Mouse (Mus musculus) left cerebral cortex, adult 9 months (tissue): ENCODE results near the gene Sgcd.

Source experiments
- DNase-seq, 2 experiments: peaks; one replicate each; pipeline ENCODE4 v3.0.0; 2022; ENCODE audit warnings: low spot score in 2 of 2

Gene Sgcd

DNA sequence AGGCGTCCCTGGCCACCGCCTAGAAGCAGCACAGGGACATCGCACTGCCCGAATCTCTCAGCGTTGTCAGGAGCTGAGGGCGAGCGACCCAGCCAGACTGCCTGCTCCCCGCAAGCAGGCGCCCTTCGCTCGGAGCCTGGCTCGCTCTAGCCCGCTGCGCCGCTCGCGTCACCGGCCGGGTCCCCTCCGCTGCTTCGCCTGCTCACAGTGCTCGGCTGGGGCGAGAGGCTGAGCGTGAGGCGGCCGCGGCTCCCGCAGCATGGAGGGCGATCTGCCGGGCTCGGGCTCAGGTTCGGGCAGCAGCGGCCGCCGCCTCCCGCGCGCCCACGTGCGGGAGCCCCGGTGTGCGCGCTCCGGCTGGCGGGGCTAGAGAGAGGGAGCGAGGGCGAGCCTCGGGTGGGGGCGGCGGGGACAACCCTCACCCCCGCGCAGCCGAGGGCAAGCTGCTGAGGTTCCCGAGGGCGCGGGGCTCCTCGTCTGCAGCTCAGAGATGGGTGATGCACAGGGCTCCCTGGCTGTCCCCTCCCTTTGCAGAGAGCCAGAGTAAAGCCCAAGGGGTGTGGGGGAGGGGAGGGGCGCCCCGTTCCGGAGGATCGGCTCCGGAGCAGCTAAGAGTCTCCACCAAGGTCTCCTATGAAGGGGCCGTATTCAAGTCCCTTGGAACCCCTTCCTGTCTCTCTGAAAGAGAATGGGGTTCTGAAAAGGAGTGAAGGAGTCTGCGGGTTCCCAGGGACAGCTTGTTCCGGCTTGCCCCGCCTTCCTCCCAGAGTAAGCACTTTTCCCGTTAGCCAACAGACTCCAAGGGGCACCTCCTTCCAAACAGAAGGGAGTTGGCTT is at the start of gene Sgcd:
TSS of gene Sgcd (minus strand) at position 273 of the 837 bp plus-strand sequence.
- peak in 1 of 2 experiments; percentile 42 for DNase-seq

DNA sequence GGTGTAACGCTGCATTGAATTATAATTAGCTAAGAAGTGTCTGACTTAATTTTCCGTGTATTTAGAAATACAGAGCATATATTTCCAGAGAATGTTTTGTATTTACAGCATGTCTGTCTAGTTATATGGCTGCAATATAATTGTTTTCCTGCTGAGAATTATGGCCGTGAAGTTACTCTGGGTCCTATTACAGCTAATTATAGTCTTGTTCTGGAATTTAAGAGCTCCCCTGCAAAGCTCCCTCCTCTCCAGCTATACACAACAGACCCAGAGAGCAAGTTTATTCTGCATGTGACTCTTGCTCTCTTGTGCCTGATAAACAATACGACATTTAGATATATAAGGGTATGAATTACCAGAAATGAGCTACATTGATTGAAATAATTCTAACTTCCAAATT is 49.3 kb upstream of the Sgcd start:
- no peak for DNase-seq

DNA sequence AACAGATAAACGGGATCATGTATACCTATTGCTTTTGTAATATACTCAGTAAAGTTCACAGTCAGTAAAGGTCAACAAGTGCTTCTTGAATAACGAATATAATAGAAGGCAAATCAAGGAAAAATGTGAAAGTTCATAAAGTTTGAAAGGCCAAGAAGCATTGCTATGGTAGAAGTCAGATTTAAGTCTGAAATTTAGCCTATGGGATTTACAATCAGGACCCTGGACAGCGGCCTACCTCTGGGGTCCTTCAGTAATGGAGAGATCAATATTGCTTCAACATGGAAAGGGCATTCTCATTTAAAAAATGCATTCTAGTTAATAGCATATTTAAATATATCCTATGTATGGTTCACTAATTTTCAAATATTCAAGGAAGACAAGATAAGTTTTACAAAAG is 24.1 kb upstream of the Sgcd start:
- DNase-seq: no peak

DNA sequence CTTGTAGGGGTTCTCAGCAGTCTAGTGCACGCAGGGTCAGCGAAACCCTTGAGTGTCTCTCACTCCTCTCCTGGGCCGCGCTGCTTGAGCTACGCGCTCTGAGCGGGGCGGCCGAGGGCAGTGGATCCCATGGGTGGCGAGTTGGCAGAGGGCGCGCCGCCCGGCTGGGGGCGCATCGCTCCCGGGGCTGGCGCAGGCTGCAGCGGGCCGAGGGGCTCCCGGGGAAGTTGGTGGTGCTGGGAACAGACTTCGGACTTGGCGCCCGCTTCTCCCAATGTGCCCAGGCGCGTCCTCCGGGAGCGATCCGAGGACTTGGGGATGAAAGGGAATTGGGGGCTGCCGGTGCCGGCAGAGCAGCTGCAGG is 454 bp downstream of the Sgcd start:
- DNase-seq: no peak

DNA sequence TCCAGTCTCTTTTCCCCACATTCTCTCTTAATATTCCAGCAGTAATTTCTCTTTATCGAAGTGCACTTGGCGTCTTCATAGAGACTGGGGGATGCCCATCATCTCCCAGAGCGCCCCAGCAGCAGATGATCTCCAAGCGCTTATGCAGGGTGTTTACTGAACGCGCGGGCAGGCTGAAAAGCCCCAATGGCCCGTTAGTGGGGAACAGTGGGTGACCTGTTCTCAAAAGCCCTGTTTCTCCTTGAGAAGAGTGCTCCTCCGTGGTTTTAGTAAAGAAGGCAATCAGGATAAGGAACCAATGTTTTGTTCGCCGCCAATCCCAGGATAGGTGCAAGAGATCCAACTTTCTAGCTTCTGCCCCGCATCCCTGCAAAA is 889 bp downstream of the Sgcd start:
- DNase-seq: peak in 1 of 2 experiments; percentile 6

DNA sequence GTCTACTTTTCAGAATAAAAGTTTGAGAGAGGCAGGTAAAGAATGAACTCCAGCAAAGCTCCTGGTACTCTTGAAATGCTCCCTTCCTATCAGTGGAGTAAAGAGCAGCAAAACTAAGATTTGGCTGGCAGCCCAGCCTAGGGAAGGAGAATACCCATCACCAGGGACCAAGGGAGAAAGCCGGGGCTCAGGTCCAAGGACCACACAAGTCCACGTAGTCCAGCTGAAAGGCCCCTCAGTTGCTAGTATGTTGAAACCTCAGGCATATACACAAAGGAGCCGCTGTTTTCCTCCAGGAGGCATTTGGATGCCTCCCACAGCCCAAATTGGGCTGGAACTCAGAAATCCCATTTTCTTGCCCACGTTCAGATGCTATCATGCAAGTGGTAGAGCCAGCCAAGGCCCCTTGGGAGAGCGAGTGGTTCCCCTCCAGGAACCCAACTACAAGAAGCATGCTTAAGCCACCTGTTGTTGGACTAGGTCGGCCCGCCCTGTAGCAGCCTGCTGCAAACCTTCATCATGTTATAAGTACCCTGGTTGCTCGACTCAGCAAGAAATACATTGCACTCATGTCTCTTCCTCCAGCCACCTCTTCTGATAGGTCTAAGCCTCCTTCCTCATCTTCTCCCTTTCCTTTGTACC is 1.4 kb downstream of the Sgcd start:
- DNase-seq: peak in 1 of 2 experiments; percentile 5

DNA sequence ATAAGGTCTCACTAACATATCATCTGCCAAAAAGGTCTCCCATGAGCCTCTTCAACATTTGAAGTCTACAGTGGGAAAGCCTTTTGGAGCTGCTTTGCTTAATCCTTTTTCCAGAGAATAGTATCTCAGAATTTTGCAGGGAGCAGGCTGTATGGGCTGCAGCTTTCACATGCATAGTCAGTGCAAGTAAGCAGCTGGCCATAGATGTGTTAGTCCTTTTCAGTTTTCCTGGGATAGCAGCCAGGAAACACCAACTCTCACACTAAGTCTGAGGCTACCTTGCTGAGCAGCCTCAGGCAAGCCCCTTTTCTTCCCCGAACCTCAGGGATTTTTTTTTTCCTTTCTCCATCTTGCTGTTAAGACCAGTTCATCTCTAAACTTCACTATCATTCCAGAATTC is 6.6 kb downstream of the Sgcd start:
- DNase-seq: no peak

DNA sequence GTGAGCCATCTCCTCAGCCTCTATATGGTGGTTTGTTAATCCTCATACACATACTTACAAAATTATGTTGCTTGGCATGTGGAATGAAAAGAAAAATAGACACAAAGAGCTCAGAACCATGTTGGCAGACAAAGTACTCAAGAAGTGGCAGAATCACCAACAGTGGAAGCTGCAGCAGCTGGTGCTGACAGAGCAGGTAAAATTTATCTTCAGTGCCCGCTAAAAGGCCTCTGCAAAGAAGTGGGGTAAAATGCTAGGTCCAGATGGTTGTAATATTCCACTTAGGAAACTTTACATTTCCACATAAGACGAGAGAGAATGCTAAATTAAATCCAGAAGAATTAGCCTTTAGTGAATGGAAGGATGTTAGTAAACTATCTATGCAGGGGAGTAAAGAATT is 7.7 kb downstream of the Sgcd start:
- DNase-seq: peak in 1 of 2 experiments; percentile 7

DNA sequence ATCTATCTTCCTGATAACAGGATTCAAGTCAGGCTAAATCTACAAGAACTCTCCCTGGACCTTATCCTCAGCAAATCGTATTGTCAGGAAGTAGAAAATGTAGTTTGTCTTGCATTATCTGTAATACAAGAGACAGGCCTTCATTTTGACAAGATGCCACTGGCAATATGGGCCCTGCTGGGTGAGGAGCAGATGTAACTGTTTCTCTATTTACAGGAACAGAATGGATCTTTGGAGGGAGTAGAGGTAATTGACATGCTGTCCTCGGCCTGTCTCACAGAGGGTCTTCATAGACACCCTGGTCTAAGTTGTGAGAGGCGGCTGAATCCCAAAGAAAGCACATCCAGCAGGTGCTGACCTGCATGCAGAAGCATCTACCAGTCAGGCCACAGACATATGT is 35.5 kb downstream of the Sgcd start:
- no peak for DNase-seq

DNA sequence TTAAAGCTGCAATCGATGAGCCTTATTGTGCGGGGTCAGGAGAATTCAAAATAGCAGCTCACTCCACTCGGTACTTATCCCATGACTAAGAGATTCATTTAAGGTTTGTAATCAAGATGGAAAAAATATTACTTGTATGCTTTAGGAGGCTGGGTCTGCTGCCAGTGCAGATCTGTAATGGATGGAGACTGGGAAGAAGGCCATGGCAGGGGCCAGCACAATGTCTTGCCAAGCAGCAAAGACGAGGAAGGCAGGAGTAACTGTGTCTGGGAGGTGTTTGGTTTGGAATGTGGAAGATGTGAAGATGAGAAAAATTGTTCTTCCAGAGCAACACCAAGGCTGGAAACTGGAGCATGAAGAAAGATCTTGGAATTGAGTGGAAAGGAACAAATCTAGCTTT is 36.4 kb downstream of the Sgcd start:
- DNase-seq: no peak

DNA sequence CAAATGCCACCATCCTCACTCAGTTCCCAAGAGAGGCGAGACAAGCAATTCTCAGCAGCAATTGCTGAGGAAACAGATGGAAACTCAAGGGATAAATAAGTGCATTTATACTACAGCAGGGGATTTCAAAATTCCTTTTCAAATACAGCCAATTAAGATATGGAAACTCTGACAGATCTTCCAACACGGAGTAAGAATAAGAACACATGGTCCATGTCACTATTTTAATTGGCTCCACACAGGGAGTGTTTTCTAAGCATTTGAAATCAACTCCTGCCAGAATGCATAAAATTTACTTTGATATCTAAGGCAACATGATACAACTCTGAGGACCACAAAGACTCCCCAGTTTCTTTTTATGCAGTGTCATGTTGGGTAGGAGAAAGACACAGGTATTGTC is 49.0 kb downstream of the Sgcd start:
- no peak for DNase-seq

DNA sequence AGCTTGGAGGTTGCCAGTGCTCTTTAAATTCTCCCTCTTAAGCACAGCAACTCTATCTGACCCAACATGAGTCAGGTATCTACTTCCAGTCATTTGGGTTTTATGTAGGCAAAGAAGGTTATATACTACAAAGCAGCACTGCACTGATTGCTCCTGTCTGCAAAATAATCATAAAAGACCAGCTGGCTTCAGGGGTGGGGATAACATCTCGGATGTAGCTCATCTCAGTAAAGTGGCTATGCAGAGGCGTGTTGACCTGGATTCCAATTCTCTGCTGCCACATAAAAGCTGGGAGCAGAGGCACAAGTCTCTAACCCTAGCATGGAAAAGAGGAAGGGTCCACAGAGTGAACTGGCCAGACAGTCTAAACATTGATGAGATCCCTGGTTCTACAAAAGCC is 71.2 kb downstream of the Sgcd start:
- no peak for DNase-seq

DNA sequence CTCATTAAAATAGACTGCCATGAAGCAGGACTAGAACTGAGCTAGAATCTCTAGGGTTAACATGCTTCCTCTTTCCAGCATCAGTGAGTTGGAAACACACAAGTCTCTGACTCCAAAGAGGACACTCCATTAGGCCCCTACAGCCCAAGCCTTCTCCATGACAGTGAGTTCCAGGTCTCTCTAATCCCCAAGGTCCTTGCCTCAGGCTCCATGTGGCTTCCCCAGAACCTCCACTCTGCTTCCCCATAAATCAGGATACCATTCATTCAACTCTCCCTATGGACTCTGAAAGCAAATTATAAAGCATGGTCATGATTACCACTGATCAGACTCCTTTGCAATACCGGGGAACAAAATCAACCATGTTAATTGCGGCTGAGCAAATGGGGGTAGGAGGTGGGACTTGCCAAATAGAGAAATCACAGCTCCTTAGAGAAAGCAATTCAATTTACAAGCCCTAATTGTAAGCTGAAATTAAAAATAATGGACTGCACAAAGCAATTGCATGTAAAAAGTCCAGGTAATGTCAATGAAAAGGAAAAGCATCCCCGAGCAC is 97.1 kb downstream of the Sgcd start:
- DNase-seq: no peak

DNA sequence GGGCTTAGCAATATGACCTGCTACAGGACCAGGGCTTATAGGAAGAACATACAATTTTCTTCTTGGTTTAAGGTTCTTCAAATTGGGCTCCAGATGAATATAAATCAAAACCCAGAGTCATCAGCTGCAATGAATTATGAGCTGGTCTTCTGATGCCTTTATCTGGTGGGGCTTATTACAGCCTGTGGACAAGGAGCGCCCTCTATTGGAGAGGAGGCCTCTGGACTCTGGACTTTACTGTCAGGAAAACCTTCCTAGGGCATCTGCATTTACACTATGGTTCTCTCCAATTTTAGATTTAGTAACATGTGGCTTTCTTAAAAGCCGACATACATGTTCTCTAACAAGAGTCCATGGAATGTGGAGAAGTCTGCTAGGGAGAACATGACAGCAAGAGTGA is 98.5 kb downstream of the Sgcd start:
- DNase-seq: no peak

DNA sequence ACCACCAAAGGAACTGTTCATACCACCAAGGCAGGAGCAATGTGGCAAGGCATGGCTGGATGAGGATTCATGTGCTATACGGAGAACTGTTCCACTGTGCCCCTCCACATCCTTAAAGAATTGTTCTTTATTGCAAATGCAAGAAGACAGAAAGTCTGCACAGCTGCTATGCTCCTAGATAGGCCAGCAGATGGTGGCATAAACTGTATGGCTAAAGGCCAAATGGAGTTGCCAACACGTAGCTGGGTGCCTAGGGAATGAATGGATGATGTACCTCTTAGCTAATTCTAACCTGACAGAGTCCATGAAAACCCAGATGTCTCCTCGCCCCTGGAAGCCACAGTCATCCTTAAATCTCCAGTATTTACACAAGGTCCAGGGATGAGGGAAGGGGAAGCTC is 103.5 kb downstream of the Sgcd start:
- DNase-seq: peak; percentile 20 to 65

DNA sequence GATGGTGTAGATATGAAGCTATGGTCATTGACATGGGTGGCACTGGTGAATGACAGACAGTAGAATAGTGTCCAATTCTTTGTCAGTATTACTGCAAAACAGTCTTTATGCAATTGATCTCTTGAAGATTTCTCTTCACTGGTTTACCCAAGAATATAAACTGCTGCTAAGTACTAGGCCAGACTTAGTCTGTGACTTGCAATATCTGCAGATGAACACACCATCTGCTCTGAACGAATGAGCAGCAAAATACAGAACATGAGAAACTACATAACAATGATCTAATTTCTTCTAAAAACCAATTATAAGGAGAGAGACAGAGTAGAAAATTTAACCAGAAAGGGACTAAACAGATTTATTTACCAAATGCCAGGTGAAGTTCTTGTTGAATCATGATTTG is 105.2 kb downstream of the Sgcd start:
- peak in 1 of 2 experiments; percentile 7 for DNase-seq

DNA sequence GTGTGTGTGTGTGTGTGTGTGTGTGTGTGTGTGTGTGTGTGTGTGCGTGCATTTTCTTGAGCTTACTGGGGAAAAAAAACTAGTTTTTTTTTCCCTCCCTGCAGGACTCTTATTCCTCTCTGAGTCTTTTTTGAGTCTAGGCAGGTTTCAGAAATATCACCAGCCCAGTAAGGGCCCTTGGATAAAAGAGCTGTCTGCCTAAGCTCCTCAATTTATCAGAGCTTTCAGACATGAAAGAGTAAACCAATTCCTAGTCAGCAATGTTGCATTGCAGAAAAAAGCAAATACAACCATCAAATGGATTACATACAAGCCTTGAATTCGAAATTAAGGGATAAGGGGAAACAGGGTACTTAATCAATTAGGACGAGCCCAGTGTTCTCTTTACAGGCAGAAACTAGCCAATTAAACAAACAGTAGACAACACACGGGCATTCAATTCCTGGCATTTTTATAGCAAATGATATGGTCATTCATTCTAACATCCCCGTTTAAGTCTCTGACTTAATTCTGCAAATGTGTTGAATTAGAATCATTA is 112.1 kb downstream of the Sgcd start:
- no peak for DNase-seq

DNA sequence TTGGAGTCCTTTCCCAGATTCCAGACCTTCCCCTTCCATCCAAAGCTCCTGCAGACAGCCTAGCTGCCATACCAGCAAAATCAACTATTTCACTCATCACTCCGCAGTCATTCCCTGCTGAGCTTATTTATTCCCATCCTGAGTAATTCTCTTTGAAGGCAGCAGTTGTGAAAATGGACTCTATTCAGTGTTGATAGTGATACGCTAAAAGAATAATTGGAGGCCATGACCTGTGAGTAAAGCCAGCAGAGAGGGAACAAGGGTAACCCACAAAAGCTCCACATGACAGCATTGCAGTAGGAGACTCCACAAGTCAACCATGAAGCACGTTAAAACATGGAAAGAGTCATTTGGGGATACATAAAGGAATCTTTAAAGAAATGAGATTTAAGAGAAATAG is 142.9 kb downstream of the Sgcd start:
- DNase-seq: no peak

DNA sequence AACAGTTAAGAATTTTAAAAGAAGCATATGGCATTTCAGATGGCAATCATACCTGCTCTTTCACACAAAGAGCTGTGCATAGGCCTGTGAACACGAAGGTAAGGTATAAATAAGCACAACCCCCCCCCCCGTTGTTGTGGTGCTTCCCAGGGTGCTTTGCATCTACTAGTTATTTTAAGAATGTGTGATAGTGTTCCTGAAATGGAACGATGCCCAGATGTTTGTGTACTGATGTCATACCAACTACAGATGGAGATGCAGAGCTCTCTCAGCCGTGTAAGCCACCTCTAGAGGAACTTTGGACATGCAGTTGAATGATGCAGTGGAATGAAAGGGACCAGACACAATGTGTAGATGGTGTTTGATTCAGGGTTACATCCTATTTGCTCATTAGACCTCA is 155.5 kb downstream of the Sgcd start:
- no peak for DNase-seq

DNA sequence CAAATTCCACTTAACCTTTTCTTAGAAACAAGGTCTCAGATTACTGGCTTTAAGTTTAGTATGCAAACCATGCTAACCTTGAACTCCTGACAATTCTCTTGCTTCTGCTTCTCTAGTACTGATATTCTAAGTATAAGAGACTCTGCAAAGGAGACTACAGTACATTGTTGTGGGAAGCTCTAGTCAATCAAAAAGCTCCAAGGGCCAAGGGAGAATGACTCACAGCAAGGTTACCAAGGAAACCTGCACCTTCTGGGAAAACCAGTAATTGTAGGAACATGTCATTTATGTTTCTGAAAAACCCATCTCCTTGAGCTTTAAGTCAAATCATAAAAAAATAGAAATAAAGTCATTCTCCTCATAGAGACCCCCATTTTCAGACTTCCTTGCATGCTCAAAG is 178.5 kb downstream of the Sgcd start:
- DNase-seq: no peak

DNA sequence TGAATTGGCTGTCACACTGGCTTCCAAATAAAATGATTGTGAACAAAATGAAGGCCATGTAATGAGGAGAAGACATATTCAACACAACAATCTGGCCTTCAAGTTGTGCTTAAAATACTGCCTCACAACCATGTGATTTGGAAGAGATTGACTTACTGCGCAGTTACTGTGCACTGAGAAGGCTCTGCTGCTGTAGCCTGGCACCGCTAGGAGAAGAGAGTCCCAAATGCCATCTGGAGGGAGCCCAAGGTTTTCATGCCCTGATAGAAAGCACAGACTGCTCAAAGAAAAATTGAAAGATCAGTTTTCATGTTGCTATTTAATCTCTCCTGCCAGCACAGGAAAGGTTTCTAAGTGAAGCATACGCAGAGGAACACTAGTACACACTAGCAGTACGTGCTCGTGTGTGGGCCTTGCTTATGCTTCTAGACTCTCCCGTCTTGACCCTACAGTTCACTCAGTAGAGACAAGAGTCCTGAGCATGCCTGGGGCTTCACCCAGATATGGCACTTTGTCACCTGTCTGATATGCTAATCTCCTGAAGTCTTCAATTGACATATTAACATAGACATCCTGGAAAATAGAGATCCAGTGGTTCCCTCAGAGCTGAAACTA is 184.6 kb downstream of the Sgcd start:
- DNase-seq: no peak

DNA sequence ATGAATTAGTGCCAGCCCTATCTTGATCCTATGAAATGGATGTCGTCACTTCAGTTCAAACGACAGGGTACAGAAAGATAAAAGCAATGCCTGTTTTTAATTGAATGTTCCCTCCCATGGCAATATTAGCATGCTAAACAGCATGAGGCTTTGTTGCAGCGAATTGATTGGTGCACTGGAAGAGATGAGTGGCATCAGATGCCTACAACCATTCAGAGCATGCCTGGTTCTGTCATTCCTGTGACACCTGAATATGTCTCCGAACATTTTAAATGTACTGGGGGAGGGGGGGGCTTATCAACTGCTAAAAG is 210.9 kb downstream of the Sgcd start:
- no peak for DNase-seq
